Mouse (Mus musculus): Measurements from ENCODE around the gene St13.

Gene St13

DNA sequence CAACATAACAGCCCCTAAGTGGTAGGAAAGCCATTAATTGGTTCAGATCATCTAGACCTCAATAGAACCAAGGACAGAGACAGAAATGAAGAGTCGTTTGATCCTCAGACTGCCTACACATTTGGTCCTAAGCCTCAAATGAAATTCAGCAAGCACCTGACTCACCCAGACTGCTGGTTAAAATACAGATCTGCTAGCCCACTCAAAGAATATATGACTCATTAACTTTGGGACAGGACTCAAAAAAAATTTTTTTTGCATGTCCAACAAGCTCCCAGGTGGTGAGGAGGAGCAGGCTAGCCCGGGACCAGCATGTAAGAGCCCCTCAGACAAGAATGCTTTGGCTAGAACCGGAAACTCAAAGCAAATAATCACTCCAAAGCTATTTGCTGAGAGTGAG lies 79.7 kb downstream of the St13 start:
- DNase-seq (ENCODE audit: low read depth, low spot score), result no peak

DNA sequence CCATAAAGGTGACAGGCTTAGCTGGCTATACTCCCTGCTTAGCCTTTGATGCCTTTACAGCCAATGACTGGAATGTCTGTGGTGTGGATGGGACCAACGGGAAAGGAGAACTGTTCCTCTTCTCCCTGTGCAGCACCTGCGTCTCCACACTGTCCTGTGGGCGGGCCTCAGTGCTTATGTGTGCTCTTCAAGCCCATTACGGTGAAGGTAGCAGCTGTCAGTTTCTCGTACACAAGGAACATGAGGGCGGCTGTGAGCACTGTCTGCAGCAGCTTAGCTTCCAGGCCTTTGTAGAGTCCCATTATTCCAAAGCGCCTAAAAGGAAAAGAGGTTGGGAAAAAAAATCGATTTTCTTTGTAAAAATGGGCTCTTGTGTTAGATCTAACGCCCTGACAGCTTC lies 80.4 kb downstream of the St13 start:
- no peak for DNase-seq (ENCODE audit: low read depth, low spot score)

DNA sequence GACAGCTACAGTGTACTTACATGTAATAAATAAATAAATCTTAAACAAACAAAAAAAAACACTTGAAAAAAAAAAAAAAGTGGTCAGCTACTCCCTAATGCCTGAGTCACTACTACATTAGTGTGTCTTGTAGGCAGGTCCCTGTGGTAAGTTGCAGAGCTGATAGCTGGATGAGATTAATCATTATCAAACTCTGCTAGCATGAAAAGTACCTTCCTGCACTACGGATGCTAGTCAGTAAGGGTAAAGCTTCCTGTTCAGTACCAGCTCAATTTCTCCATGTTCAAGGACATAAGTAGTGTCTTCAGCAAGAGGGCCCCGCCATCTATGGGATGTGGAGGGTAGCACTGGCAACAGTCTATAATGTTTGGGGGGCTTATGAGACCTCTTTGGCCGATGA lies 85.9 kb downstream of the St13 start:
- DNase-seq (ENCODE audit: low read depth, low spot score), result no peak
